Mouse (Mus musculus): ENCODE measurements around the gene Fnbp1l. TPM values are rescaled to one million over a fixed set of nuclear protein-coding genes. Genes with fewer than 3 reads are reported as not detected.

Fnbp1l gene
- total and polyA plus RNA-seq, 2 experiments from 2014 or later: 135 to 209 TPM

DNA sequence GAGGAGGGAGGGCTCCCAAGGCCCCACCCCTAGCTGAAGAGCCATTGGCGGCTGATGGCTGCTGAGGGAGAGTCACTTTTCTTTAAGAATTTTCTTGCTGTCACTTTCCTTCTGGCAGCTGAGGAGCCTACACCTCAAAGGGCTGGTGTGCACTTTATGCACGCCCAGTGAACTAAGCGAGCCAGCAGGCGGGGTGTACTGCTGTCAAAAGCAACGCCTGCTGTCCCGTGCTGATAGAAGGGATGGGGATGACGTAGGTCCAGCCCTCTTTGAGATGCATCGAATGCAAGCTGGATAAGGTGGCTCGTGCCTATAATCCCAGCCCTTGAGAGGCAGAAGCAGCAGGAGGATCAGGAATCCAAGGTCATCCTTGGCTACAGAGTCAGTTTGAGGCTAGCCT, 118.6 kb downstream of the Fnbp1l start:
- no peak for TF ChIP-seq CTCF (IDR thresholded peaks at IDR 0.05)
- H3K4me2 ChIP-seq (ENCODE audit: low read depth, low read length, poor library complexity, severe bottlenecking): no peak overlapping the region
- ATAC-seq (ENCODE audit: low FRiP score) (no peak), DNase-seq (ENCODE audit: low spot score) (no peak)
- H3K4me3 ChIP-seq (ENCODE audit: low read depth, low read length): no peak overlapping the region
- H3K4me1 ChIP-seq (ENCODE audit: insufficient read depth, low read length): 0 out of 2 replicates have a peak, but pooled peaks cover 6% of the 10 kb centered on the region
- H3K27ac ChIP-seq (ENCODE audit: low read depth, low read length): no peak overlapping the region
- no peaks in the 10 kb centered on the region for H3K36me3 ChIP-seq (ENCODE audit: insufficient read depth, low read length)
- H3K9me3 ChIP-seq (ENCODE audit: low read length): no peaks in the 10 kb centered on the region
- no peaks in the 10 kb centered on the region for H3K27me3 ChIP-seq (ENCODE audit: insufficient read depth, low read length)
- no peak overlapping the region for H3K9ac ChIP-seq (replicated peaks; ENCODE audit: low read length, poor library complexity, severe bottlenecking)
- 83% methylated on average over 9 of the region's 9 CpGs for WGBS

GRCm38 (mm10) chr3:122499647-122500046, 119.9 kb downstream of the Fnbp1l start:
- no peak for TF ChIP-seq CTCF (IDR thresholded peaks at IDR 0.05)
- Histone ChIP-seq H3K4me2 (ENCODE audit: low read depth, low read length, poor library complexity, severe bottlenecking) (no peak overlapping the region), H3K36me3 (ENCODE audit: insufficient read depth, low read length) (no peaks in the 10 kb centered on the region), H3K4me3 (ENCODE audit: low read depth, low read length) (no peak overlapping the region), H3K27me3 (ENCODE audit: insufficient read depth, low read length) (no peaks in the 10 kb centered on the region), H3K9me3 (ENCODE audit: low read length) (no peaks in the 10 kb centered on the region), H3K27ac (ENCODE audit: low read depth, low read length) (no peak overlapping the region), H3K9ac (replicated peaks; ENCODE audit: low read length, poor library complexity, severe bottlenecking) (no peak overlapping the region), H3K4me1 (ENCODE audit: insufficient read depth, low read length) (0 out of 2 replicates have a peak, but pooled peaks cover 3% of the 10 kb centered on the region)
- ATAC-seq (ENCODE audit: low FRiP score) (no peak), DNase-seq (ENCODE audit: low spot score) (no peak)
- WGBS: 82% methylated on average over 6 of the region's 6 CpGs

DNA sequence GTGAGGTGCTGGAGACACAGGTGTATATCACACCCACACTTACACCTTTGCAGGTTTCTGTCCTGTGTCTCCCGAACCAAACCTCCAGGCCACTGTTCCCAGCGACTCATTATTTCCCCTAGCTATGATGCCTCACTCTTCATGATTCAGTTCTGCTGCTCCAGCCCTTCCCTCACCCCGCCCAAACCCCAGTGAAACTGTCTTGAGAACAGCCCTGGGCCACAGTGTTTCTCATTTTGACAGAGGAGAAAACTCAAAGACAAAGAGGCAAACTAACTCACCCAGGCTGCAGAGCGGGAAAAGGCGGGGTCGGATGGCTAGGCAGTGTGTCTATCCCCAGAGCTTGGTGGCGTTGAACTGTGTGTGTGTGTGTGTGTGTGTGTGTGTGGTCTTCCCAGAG, 121.0 kb downstream of the Fnbp1l start:
- 88% methylated on average over 7 of the region's 7 CpGs for WGBS
- no peak for TF ChIP-seq CTCF (IDR thresholded peaks at IDR 0.05)
- no peak overlapping the region for H3K27ac ChIP-seq (ENCODE audit: low read depth, low read length)

GRCm38 (mm10) chr3:122497871-122498270, 121.6 kb downstream of the Fnbp1l start:
- ATAC-seq (ENCODE audit: low FRiP score) (no peak), DNase-seq (ENCODE audit: low spot score) (no peak)
- Histone ChIP-seq H3K9ac (replicated peaks; ENCODE audit: low read length, poor library complexity, severe bottlenecking) (no peak overlapping the region), H3K36me3 (ENCODE audit: insufficient read depth, low read length) (no peaks in the 10 kb centered on the region), H3K9me3 (ENCODE audit: low read length) (no peaks in the 10 kb centered on the region), H3K4me3 (ENCODE audit: low read depth, low read length) (no peak overlapping the region), H3K4me2 (ENCODE audit: low read depth, low read length, poor library complexity, severe bottlenecking) (no peak overlapping the region), H3K4me1 (ENCODE audit: insufficient read depth, low read length) (0 out of 2 replicates have a peak, but pooled peaks cover 4% of the 10 kb centered on the region), H3K27ac (ENCODE audit: low read depth, low read length) (no peak overlapping the region), H3K27me3 (ENCODE audit: insufficient read depth, low read length) (no peaks in the 10 kb centered on the region)
- no peak for TF ChIP-seq CTCF (IDR thresholded peaks at IDR 0.05)
- 87% methylated on average over 6 of the region's 6 CpGs for WGBS

More for the DNA sequence above, 121.0 kb downstream of the Fnbp1l start:
- ATAC-seq (ENCODE audit: low FRiP score) (no peak), DNase-seq (ENCODE audit: low spot score) (no peak)
- Histone ChIP-seq H3K4me1 (ENCODE audit: insufficient read depth, low read length) (0 out of 2 replicates have a peak, but pooled peaks cover 4% of the 10 kb centered on the region), H3K9ac (replicated peaks; ENCODE audit: low read length, poor library complexity, severe bottlenecking) (no peak overlapping the region), H3K36me3 (ENCODE audit: insufficient read depth, low read length) (no peaks in the 10 kb centered on the region), H3K4me3 (ENCODE audit: low read depth, low read length) (no peak overlapping the region), H3K4me2 (ENCODE audit: low read depth, low read length, poor library complexity, severe bottlenecking) (no peak overlapping the region), H3K9me3 (ENCODE audit: low read length) (no peaks in the 10 kb centered on the region), H3K27me3 (ENCODE audit: insufficient read depth, low read length) (no peaks in the 10 kb centered on the region)

GRCm38 (mm10) chr3:122494764-122495163, 124.8 kb downstream of the Fnbp1l start:
- Histone ChIP-seq H3K9me3 (ENCODE audit: low read length) (no peaks in the 10 kb centered on the region), H3K4me1 (ENCODE audit: insufficient read depth, low read length) (peaks cover 10% of the 10 kb centered on the region), H3K27me3 (ENCODE audit: insufficient read depth, low read length) (no peaks in the 10 kb centered on the region), H3K9ac (replicated peaks; ENCODE audit: low read length, poor library complexity, severe bottlenecking) (no peak overlapping the region), H3K36me3 (ENCODE audit: insufficient read depth, low read length) (no peaks in the 10 kb centered on the region), H3K4me3 (ENCODE audit: low read depth, low read length) (no peak overlapping the region), H3K4me2 (ENCODE audit: low read depth, low read length, poor library complexity, severe bottlenecking) (no peak overlapping the region), H3K27ac (ENCODE audit: low read depth, low read length) (no peak overlapping the region)
- ATAC-seq (ENCODE audit: low FRiP score) (no peak), DNase-seq (ENCODE audit: low spot score) (no peak)
- 94% methylated on average over 6 of the region's 6 CpGs for WGBS
- TF ChIP-seq CTCF (IDR thresholded peaks at IDR 0.05): no peak

- H3K4me2 ChIP-seq (ENCODE audit: low read depth, low read length, poor library complexity, severe bottlenecking): peak overlapping the region; percentile 44
- TF ChIP-seq CTCF (IDR thresholded peaks at IDR 0.05): peak; percentile 25; the same call in 1 of the 2 replicates
- WGBS: 21% methylated on average over 21 of the region's 21 CpGs
- H3K9ac ChIP-seq (replicated peaks; ENCODE audit: low read length, poor library complexity, severe bottlenecking): no peak overlapping the region
- H3K9me3 ChIP-seq (ENCODE audit: low read length): no peaks in the 10 kb centered on the region
- no peaks in the 10 kb centered on the region for H3K27me3 ChIP-seq (ENCODE audit: insufficient read depth, low read length)
- ATAC-seq (ENCODE audit: low FRiP score) (peak; percentile 70), DNase-seq (ENCODE audit: low spot score) (no peak)
- peak overlapping the region; percentile 43 for H3K27ac ChIP-seq (ENCODE audit: low read depth, low read length)
- peaks cover 10% of the 10 kb centered on the region for H3K4me1 ChIP-seq (ENCODE audit: insufficient read depth, low read length)
- H3K4me3 ChIP-seq (ENCODE audit: low read depth, low read length): peak overlapping the region; percentile 24; the same call in 1 of the 2 replicates
- no peaks in the 10 kb centered on the region for H3K36me3 ChIP-seq (ENCODE audit: insufficient read depth, low read length)
Measured at GRCm38 (mm10) chr3:122492872-122493615, 126.5 kb downstream of the Fnbp1l start.
